In genomic region chr13:34576392-34576791, GRCm38 (mm10) we compare ENCODE assay signal across 16 mouse cellular contexts.
DNase-seq lines count a peak whose midpoint lies in the region; ATAC-seq and TF ChIP-seq lines count a peak whose summit lies in the region.
"Had no signal": no experiment of that assay in that cellular context is flagged by ENCODE, and none has a peak within 500 bp of the region (broad histone marks: within the 10 kb centered on the region; RNA-seq: fewer than 3 reads in every experiment).

No protein-coding gene starts in this region.

- intact Hi-C loops in gastrocnemius, postnatal 36 days (cut with DNase I): no loop called here

- no peaks in the 10 kb centered on the region for H3K9me3 ChIP-seq in forebrain, embryonic 15.5 days
- no peaks in the 10 kb centered on the region for H3K9me3 ChIP-seq in hindbrain, embryonic 16.5 days (ENCODE audit: control insufficient read depth, low read length)
- H3K9me3 ChIP-seq: G1E; heart, embryonic 12.5 days; limb, embryonic 10.5 days had no signal

- peak; percentile 65 for ATAC-seq in forebrain, embryonic 15.5 days (replicated peaks)
- ATAC-seq in hindbrain, embryonic 16.5 days: peak; percentile 54; the same call in 1 of the 2 replicates
- ATAC-seq: lung, postnatal 0 days had no signal

- peak overlapping the region; percentile 76 for H3K27ac ChIP-seq in forebrain, embryonic 15.5 days (replicated peaks)
- H3K27ac ChIP-seq in hindbrain, embryonic 16.5 days (ENCODE audit: low read depth, low read length): peak overlapping the region; percentile 75
- H3K27ac ChIP-seq: limb, embryonic 10.5 days; liver, embryonic 14.5 days had no signal

- H3K36me3 ChIP-seq in forebrain, embryonic 15.5 days: no peaks in the 10 kb centered on the region
- no peaks in the 10 kb centered on the region for H3K36me3 ChIP-seq in hindbrain, embryonic 16.5 days (ENCODE audit: control insufficient read depth, insufficient read depth, low read length)
- H3K36me3 ChIP-seq: G1E; heart, embryonic 12.5 days; limb, embryonic 10.5 days had no signal

- no peak overlapping the region for H3K9ac ChIP-seq in forebrain, embryonic 15.5 days (replicated peaks)
- no peak overlapping the region for H3K9ac ChIP-seq in hindbrain, embryonic 16.5 days (ENCODE audit: low read depth, low read length)
- H3K9ac ChIP-seq: heart, embryonic 12.5 days; liver, embryonic 14.5 days had no signal

- H3K27me3 ChIP-seq in forebrain, embryonic 15.5 days: no peaks in the 10 kb centered on the region
- H3K27me3 ChIP-seq in hindbrain, embryonic 16.5 days (replicated peaks; ENCODE audit: control insufficient read depth, insufficient read depth, low read length): no peaks in the 10 kb centered on the region
- H3K27me3 ChIP-seq: heart, embryonic 12.5 days had no signal

- 86% methylated on average over 2 of the region's 2 CpGs for WGBS in forebrain, embryonic 15.5 days
- 61% methylated on average over 2 of the region's 2 CpGs for WGBS in hindbrain, embryonic 16.5 days

- H3K4me2 ChIP-seq in forebrain, embryonic 15.5 days (replicated peaks): no peak overlapping the region
- H3K4me2 ChIP-seq in hindbrain, embryonic 16.5 days (ENCODE audit: low read length): no peak overlapping the region
- H3K4me2 ChIP-seq: heart, embryonic 12.5 days had no signal

- H3K4me3 ChIP-seq in forebrain, embryonic 15.5 days: no peak overlapping the region
- H3K4me3 ChIP-seq in hindbrain, embryonic 16.5 days (ENCODE audit: low read length): no peak overlapping the region
- H3K4me3 ChIP-seq: heart, embryonic 12.5 days; limb, embryonic 10.5 days had no signal

- TF ChIP-seq POLR2A in brain, embryonic 14.5 days (IDR thresholded peaks at IDR 0.05; ENCODE audit: borderline replicate concordance, extremely low read depth, insufficient read depth, insufficient read length, poor library complexity, severe bottlenecking): no peak

- peak; percentile 27 for DNase-seq in embryo, embryonic 10.5 days (ENCODE audit: low spot score)
- DNase-seq in embryo, embryonic 9.5 days (ENCODE audit: extremely low spot score): no peak
- DNase-seq in brain, embryonic 14.5 days (ENCODE audit: low read depth): peak; percentile 30
- no peak for DNase-seq in gastrocnemius, postnatal 36 days
- no peak for DNase-seq in urinary bladder, adult 18-20 months (ENCODE audit: low spot score in 2 of 2)
- DNase-seq in heart, postnatal 4 days: no peak
- DNase-seq: kidney, adult 18-20 months; kidney, postnatal 4 days; thymus, adult 2 months had no signal

- no peak for TF ChIP-seq CTCF in brain, embryonic 14.5 days (IDR thresholded peaks at IDR 0.05; ENCODE audit: borderline replicate concordance, extremely low read depth, insufficient read depth, insufficient read length)

- H3K4me1 ChIP-seq in forebrain, embryonic 15.5 days: peaks cover 14% of the 10 kb centered on the region
- peaks cover 9% of the 10 kb centered on the region for H3K4me1 ChIP-seq in hindbrain, embryonic 16.5 days (ENCODE audit: control insufficient read depth, insufficient read depth, low read depth, low read length)
- H3K4me1 ChIP-seq: limb, embryonic 10.5 days had no signal

Comparison
In these comparisons a context has a peak if more than half of its experiments do, and no peak if none do; other contexts are left out.
1. DNase-seq: peak in embryo, embryonic 10.5 days (single experiment) and brain, embryonic 14.5 days (single experiment); none in embryo, embryonic 9.5 days (single experiment), gastrocnemius, postnatal 36 days (0 of 2), urinary bladder, adult 18-20 months (0 of 2) and heart, postnatal 4 days (single experiment).